Mouse (Mus musculus) hematopoietic stem cell, adult 5-6 weeks (primary cell): ENCODE data around the gene Zer1. TPM values are rescaled to one million over a fixed set of nuclear protein-coding genes. Genes with fewer than 3 reads are reported as not detected.
"Not testable (repeated sequence)": the region's sequence is repeated elsewhere in the genome, so short reads cannot be mapped to it uniquely, and the experiment has no call there.

Experiments used
- ATAC-seq, 2 experiments: fragments of 125-278 bp in 1 of 2; replicated peaks in 1 of 2; 2 replicates each; pipeline ENCODE4 v1.8.0; 2016 to 2017; ENCODE audit warnings: inconsistent platforms in 2 of 2, mild to moderate bottlenecking in 2 of 2, moderate number of reproducible peaks in 2 of 2, low read depth in 1 of 2, moderate TSS enrichment in 1 of 2; ENCODE audit not compliant: low FRiP score in 2 of 2, poor library complexity in 2 of 2, severe bottlenecking in 2 of 2, insufficient read depth in 1 of 2, low TSS enrichment in 1 of 2
- total RNA-seq: library from RNA; stranded (forward); fragments of 172-1452, 232-1000 nt; gene quantifications from 2 replicates; pipeline ENCODE4 v1.2.3, GENCODE M21; 2017

Zer1 gene
- total RNA-seq, 1 experiment from 2014 or later, result 12.6 TPM

DNA sequence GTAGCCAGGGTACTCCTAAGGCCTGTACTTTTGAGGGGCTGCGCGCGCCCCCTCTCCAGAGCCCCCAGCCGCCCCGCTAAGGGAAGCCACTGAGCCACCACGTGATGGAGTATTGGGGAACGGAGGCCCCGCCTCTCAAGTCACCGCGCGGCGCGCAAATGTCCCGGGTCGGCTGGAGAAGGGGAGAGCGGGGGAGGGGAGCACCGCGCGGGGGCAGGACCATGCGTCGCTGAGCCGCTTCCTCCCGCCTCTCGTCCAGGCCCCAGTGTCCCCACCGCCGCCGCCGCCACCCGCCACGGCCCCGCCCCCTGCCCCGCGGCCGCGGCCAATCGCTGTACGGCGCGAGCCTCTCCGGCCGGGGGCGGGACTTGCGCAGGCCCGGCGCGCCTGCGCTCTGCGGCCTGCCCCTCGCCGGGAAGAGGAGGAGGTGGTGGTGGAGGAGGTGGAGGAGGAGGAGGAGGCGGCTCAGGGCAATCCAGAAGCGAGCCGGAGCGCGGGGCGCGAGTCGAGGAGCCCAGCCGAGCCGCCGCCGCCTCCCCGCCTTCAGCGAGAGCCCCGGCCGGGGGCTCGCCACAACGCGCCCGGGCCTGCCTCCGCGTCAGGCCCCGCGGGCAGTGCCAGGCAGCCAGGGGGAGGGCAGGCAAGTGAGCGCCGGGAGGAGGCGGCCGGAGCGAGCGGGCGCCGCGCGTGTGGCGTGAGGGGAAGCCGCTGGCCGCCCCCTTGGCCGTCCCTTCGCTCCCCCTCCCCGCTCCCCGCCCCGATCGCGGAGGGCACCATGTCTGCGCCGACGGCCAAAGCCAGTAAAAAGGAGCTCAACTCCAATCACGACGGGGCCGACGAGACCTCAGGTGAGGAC, 58.1 kb downstream of the Zer1 start:
- ATAC-seq, result peak; percentile 66 to 80

DNA sequence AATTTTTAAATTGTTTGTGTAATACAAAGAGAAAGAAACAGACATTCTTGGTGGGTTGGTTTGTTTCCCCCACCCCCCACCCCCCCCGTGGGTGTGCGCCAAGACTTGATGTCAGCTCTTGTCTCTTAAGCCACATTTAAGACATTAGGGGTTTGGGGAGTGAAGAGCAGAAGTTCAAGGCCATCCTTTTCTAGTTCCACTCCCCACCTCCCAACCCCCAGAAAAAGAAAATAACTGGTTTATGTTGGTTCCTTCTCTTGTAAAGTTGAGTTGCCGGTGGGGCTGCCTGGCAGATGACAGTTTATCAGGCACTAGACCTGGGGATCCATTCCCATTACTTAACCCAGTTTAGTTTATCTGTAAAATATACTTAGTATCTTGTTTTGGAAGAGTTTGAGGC, 60.1 kb downstream of the Zer1 start:
- ATAC-seq, result no peak

DNA sequence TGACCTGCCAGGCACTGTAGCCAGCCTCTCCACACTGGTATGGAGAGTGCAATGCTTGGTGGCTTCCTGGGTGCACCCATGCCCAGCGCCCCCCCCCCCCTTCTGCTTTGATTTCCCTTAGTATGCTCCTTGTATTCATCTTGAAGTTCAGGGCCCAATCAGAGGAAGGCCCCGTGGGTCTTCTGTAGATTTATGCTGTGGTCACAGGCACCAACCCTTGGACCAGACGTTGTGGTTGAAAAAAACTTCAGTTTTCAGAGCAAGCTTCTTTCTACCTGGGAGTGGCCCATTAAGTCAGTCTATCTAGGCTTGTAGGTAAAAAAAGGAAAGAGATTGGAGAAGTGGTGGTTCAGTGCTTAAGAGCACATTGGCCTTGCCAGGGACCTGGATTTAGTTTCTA, 60.6 kb downstream of the Zer1 start:
- ATAC-seq, result no peak

- no peak for ATAC-seq
Observed at GRCm38 (mm10) chr2:30063235-30063634, 61.1 kb downstream of the Zer1 start.

DNA sequence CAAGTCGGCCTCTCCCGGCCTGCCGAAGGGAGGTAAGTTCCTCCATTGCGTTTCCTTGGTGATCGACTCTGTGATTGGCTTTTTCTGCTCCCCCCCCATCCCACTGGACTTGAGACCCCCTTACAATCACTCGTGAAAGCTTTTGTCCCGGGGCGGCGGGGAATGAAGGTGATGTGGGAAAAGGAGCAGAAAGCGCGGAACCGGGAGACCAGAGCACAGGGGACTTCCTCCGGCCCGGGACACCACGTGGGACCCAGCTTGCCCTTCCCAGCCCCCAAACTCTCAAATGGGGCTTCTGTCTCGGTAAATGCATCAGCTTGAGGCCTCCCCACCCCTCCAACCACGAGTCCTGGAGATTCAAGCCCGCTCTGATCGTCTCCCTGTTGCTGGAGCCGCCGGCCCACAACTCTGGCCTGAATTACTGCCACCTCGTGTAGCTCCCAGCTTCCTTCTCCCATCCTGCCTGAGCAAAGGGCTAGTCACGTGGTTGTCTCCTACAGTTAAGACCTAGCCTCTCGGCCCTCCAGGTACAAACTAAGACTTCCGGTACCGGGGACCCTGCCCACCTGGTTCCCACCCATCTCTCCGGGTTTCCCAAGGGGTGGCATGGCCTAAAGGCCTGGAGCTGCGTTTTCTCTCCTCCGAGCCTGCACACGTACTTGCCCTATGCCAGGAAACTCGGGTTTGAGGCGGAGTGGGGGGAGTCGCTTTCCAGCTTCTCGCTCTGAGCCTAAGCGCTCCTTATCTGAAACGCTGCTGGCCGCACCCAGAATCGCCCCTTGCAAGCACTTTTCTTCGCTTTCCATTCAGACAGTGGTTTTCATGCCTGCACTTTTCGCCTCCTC, 61.9 kb downstream of the Zer1 start:
- ATAC-seq, result peak; percentile 16 to 24; a peak in 3 of 4 replicates

DNA sequence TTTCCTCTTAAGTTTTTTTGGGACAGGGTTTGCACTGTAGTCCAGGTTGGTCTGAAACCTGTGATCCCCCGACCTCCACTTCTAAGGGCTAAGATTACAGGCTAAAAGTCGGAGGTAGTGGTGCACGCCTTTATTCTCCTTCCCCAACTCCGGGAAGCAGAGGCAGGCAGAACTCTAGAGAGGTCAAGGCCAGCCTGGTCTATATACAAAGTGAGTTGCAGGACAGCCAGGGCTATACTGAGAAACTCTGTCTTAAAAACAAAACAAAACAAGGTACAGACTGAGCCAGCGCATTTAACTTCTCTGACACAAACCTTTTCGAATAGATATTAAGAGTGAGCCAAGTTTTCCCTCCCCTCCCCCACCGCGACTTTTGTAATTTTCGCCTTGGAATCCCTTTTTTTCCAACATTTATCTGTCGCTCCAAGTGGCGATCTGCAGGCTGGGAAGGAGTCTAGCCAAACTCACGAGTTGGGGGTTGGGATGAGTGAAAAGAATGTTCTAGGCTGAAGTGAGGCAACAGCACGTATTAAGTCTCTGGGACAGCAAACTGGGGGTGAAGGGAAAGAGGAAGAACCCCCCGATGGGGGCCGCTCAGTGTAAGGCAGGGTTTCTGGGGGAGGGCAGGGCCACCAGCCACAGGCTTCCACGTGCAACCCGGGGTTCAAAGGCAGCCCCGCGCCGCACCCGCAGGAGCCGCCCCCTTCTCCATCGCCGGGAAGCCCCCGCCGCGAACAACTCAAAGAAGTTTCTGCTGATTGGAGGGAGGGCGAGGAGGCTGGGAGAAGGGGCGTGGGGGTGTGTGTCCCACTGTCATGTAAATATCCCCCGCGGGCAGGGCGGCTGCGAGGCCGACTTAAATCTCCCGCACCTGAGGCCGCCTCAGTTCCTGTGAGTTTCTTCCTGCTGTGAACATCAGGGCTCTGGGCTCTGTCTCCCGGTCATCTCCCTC, 62.9 kb downstream of the Zer1 start:
- ATAC-seq, result peak in 1 of 2 experiments; percentile 36; a peak in 1 of 4 replicates

DNA sequence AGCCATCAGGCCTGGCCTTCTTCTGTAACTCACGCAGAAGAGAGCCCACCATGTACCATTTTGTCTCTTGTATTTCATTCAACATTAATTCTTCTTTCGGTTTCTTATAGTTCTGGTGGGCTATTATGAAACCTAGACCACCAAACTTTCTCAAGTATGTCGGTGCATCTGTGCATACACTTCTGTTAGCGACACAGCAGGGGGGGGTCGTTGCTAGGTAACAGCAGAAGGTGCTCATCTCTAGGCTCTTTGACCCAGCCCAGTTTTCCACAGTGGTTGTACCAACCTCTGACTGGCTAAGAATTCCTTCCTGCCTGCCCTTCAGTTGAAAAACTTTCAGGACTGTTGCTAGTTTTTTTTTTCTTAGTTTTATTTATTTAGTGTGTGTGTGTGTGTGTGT, 66.0 kb downstream of the Zer1 start:
- no peak for ATAC-seq

DNA sequence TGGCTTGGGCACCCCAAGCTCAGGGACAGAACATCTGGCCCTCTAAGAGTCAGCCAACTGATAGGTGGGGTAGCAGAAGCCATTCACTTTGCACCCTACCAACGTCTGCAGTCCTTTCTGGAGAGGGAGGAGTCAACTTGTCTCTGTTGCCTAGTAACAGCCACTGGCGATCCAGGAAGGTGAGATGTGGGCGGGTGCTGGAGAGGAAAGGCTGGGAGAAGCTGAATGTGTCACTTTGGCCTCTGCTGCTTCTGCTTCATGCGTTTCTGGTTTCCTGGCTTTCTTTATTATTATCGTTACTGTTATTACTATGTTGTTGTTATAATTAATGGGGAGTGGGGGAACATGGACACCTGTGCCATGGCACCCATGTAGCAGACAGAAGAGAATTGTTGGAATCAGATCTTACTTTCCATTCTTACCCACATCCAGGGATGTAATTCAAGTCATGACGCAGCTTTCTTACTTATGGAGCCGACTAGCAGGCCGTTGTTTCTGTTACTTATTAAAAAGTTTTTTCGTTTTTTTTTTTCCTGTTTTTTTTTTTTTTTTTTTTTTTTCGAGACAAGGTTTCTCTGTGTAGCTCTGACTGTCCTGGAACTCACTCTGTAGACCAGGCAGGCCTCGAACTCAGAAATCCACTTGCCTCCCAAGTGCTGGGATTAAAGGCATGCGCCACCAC, 67.0 kb downstream of the Zer1 start, which contains the start of gene Set:
Set (plus strand) TSS at position 156 of the 682 bp plus-strand sequence.
- ATAC-seq, result no peak

- no peak for ATAC-seq
Observed at GRCm38 (mm10) chr2:30056736-30057135, 67.6 kb downstream of the Zer1 start.

GRCm38 (mm10) chr2:30055310-30055709, 69.1 kb downstream of the Zer1 start:
- not testable (repeated sequence) for ATAC-seq

- 0 out of 4 replicates have a peak, but pooled peaks of 1 of the 2 experiments have one; percentile 41 for ATAC-seq
Observed at GRCm38 (mm10) chr2:30051992-30052761, 72.2 kb downstream of the Zer1 start.

DNA sequence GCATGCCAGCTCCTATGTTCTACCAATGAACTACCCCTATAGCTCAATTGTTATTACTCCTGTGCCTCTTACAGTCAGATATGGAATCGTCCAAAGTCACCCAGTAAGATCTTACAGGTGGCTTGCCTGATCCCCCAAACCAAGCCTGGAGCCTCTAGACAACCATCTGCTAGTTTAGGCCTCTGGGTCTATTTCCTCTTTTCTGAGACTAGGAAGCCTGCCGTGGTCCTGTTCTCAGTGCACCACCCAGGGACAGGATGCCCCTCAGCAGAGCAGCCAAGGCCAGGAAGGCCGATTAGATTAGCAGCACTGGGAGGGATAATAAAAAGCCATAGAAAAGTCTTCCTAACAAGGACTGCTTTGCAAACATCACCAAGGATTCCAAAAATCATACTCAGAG, 74.6 kb downstream of the Zer1 start:
- no peak for ATAC-seq

GRCm38 (mm10) chr2:30048699-30049388, 75.5 kb downstream of the Zer1 start, which contains the start of gene Wdr34:
Gene Wdr34 (minus strand): TSS chr2:30048881.
- ATAC-seq, result peak; percentile 83 to 95

- no peak for ATAC-seq
Observed at GRCm38 (mm10) chr2:30048101-30048501, 76.3 kb downstream of the Zer1 start.
